Mouse (Mus musculus) liver, embryonic 11.5 days (tissue): ENCODE data around the gene Asb1. TPM values are rescaled to one million over a fixed set of nuclear protein-coding genes. Genes with fewer than 3 reads are reported as not detected.

Experiments
- ATAC-seq: fragments of 200-750 bp; cut with Nextera tagmentation; replicated peaks from 2 replicates; pipeline ENCODE4 v1.8.0; 2017; ENCODE audit warnings: moderate number of reproducible peaks, mild to moderate bottlenecking, moderate TSS enrichment, moderate library complexity; ENCODE audit not compliant: low FRiP score
- DNase-seq: peaks from one replicate; pipeline ENCODE4 v3.0.0-alpha.2; 2017; ENCODE audit warnings: low spot score
- H3K27ac ChIP-seq: fragments of 300-500 bp; sonication (generic); 2 replicates; pipeline ENCODE4 v1.5.1; 2014; ENCODE audit warnings: mild to moderate bottlenecking, low read depth, low read length, control low read depth
- H3K27me3 ChIP-seq: fragments of 300-500 bp; sonication (generic); replicated peaks from 2 replicates; pipeline ENCODE4 v1.6.1; 2014; ENCODE audit warnings: low read length, mixed read lengths; ENCODE audit not compliant: control insufficient read depth, insufficient read depth
- H3K36me3 ChIP-seq: fragments of 300-500 bp; sonication (generic); 2 replicates; pipeline ENCODE4 v1.6.1; 2014; ENCODE audit warnings: mild to moderate bottlenecking, low read length, moderate library complexity, mixed read lengths; ENCODE audit not compliant: control insufficient read depth, insufficient read depth
- H3K4me1 ChIP-seq: fragments of 300-500 bp; sonication (generic); replicated peaks from 2 replicates; pipeline ENCODE4 v1.6.1; 2014; ENCODE audit warnings: low read length, mixed read lengths; ENCODE audit not compliant: control insufficient read depth, insufficient read depth
- H3K4me2 ChIP-seq: fragments of 300-500 bp; sonication (generic); 2 replicates; pipeline ENCODE4 v1.6.1; 2014; ENCODE audit warnings: mild to moderate bottlenecking, control low read depth, moderate library complexity
- H3K4me3 ChIP-seq: fragments of 300-500 bp; sonication (generic); 2 replicates; pipeline ENCODE4 v1.5.1; 2014; ENCODE audit warnings: low read depth, low read length, control low read depth
- H3K9ac ChIP-seq: fragments of 300-500 bp; sonication (generic); 2 replicates; pipeline ENCODE4 v1.6.1; 2014; ENCODE audit warnings: low read depth, low read length, control low read depth
- H3K9me3 ChIP-seq: fragments of 300-500 bp; sonication (generic); 2 replicates; pipeline ENCODE4 v1.6.1; 2016; ENCODE audit warnings: low read length, inconsistent platforms, mixed read lengths; ENCODE audit not compliant: control insufficient read depth
- WGBS: fragments of 180-500 bp; shearing (Covaris S2); extraction: QIAGEN DNeasy Blood & Tissue Kit; methylation state at CpG from one replicate; pipeline ENCODE4 v1.1.7; 2014; 5-methylcytosine and 5-hydroxymethylcytosine counted together
- polyA plus RNA-seq: library from polyadenylated mRNA; unstranded; fragments of >200 nt; fragmentation: Nextera tagmentation; extraction: Ambion mirVana; gene quantifications from 2 replicates; pipeline ENCODE4 v1.2.1, GENCODE M21; 2014

Asb1 gene
- polyA plus RNA-seq, 1 experiment from 2014 or later: 13.4 TPM

DNA sequence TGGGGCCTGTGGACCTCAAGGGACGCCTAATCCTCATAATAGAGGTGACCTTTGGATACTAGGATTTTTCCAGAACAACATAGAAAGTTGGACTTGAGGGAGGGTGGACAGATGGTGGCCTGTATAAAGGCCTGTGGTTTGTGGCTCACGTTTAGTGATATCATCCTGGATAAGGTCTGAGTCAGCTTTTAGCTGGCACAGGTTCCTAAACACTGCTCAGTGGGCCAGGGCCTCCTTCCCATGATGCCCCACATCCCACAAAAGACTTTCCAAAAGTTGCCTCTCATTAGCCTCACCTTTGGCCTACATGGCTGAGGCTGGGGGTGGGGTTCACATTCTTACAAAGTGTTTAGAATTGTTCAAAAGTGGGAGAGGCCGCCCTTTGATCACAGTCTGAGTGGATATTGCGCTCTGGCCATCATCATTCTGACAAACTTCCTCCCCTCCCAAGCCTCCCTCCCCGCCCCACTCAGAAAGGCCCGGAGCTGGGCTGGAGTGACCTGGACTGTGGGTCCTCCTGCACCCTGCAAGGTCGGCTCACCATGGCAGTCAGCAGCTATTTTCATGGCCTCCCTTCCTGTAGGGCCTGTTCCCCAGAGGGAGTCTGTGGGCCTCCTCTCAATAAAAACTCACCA, 37.7 kb downstream of the Asb1 start:
- Histone ChIP-seq H3K4me2 (no peak overlapping the region), H3K27me3 (no peaks in the 10 kb centered on the region), H3K9me3 (no peaks in the 10 kb centered on the region), H3K9ac (no peak overlapping the region), H3K4me1 (peaks cover 11% of the 10 kb centered on the region), H3K27ac (no peak overlapping the region), H3K36me3 (no peaks in the 10 kb centered on the region), H3K4me3 (no peak overlapping the region)
- ATAC-seq: no peak
- 58% methylated on average over 7 of the region's 7 CpGs for WGBS
- no peak for DNase-seq

DNA sequence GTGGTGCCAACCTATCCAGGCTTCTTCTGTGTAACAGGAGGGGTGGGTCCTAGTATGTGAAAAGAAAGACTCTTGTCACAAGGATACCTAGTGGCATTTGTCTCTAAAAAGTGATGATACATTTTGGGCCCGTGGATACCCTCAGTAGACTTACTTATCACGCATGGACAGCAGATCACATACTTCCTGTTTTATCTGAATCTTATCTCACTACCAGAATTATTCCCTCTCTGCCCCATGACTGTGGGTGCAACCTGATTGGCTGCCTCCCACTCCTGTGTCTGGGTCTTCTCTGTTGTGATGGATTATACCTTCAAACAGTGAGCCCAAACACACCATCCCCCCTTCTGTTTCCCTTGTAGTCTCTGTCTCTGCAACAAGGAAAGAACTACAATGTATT, 40.2 kb downstream of the Asb1 start:
- Histone ChIP-seq H3K4me3 (no peak overlapping the region), H3K9me3 (no peaks in the 10 kb centered on the region), H3K9ac (no peak overlapping the region), H3K36me3 (no peaks in the 10 kb centered on the region), H3K4me2 (no peak overlapping the region), H3K27me3 (no peaks in the 10 kb centered on the region), H3K4me1 (peaks cover 11% of the 10 kb centered on the region), H3K27ac (no peak overlapping the region)
- 29% methylated on average over 2 of the region's 2 CpGs for WGBS
- no peak for DNase-seq
- ATAC-seq: no peak

DNA sequence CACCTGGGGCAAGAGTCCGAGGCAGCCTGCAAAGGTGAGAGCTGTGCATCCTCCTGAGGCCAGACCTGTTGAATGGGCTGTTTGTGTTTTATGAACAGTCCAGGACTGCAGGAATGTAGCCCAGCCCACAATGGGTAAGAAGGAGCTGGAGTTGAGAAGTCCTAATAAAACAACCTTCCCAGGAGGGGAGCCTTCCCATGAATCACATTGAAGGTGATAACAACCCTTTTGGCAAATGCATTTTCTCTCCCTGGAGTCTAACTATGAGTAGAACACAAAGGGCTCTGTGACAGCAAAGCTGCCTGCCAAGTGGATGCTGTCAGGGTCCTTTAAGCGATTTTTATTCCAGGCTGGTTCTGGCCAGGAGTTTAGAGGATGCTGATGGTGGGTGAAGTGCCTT, 40.9 kb downstream of the Asb1 start:
- Histone ChIP-seq H3K27ac (no peak overlapping the region), H3K4me2 (no peak overlapping the region), H3K27me3 (no peaks in the 10 kb centered on the region), H3K36me3 (no peaks in the 10 kb centered on the region), H3K9me3 (no peaks in the 10 kb centered on the region), H3K9ac (no peak overlapping the region), H3K4me1 (peaks cover 11% of the 10 kb centered on the region), H3K4me3 (no peak overlapping the region)
- WGBS: 80% methylated on average over 2 of the region's 2 CpGs
- ATAC-seq: no peak
- no peak for DNase-seq

DNA sequence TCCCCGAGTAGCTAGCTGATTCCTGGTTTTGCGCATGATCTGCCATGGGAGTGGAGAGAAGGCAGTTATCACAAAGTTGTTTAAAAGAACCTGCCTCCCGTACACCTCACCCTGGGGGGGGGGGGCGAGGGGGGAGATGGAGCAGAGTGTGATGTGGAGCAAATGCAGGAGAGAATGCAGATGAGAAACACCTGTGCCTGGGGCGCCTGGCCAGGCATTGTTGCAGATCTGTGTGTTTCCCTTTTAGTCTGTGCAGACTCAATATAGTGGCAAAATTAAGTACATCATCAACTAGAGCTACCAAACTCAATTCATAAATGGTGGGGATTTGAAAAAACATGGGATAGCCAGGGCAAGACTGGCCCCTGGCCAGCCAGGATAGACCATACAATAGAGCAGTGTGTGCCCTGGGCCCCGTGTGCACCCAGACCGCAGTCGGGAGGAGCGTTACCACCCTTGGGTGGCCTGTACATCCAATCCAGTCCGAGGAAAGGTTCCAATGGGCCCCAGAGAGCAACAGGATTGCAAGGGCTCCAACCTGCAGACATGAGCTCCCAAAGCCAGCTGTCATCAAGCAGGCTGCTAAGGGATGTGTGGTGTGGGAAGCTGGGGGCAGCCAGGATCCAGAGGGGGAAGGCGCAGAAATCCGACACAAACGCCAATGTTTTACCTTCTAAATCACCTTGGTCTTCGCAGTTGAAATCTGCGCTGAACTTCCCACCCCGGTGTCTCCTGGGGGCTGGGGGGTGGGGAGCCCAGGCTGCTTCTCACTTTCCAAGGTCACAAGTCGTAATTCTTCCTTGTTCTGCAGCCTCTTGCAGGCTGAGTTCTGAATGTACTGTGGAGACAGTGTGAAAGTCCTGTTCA, 44.9 kb downstream of the Asb1 start:
- peaks cover 5% of the 10 kb centered on the region for H3K4me1 ChIP-seq
- no peaks in the 10 kb centered on the region for H3K27me3 ChIP-seq
- no peak overlapping the region for H3K4me2 ChIP-seq
- DNase-seq (no peak), ATAC-seq (no peak)
- no peaks in the 10 kb centered on the region for H3K36me3 ChIP-seq
- WGBS: 74% methylated on average over 16 of the region's 17 CpGs
- no peak overlapping the region for H3K4me3 ChIP-seq
- H3K27ac ChIP-seq: no peak overlapping the region
- no peaks in the 10 kb centered on the region for H3K9me3 ChIP-seq
- no peak overlapping the region for H3K9ac ChIP-seq

DNA sequence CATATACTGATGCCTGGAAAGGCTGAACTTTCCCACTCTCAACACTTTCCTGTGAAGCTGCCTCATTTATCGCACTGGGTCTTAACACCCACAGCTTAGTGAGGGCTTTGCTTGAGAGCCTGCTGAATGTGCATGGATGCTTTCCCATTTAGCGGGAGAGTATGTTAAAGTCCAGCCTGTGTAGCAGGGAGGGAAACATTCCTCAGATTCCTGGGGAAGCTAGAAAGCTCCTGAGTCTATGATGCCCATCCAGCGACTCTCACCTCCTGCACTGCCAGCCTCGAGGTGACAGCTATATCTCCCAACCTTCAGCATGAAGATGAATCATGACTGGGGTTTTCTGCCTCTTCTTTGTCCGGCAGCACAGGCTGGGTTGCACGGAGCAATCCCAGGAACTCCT, 49.4 kb downstream of the Asb1 start:
- no peaks in the 10 kb centered on the region for H3K27me3 ChIP-seq
- H3K9me3 ChIP-seq: no peaks in the 10 kb centered on the region
- H3K4me3 ChIP-seq: no peak overlapping the region
- DNase-seq (no peak), ATAC-seq (no peak)
- 57% methylated on average over 6 of the region's 6 CpGs for WGBS
- H3K4me1 ChIP-seq: no peaks in the 10 kb centered on the region
- H3K36me3 ChIP-seq: no peaks in the 10 kb centered on the region
- no peak overlapping the region for H3K4me2 ChIP-seq
- no peak overlapping the region for H3K9ac ChIP-seq
- H3K27ac ChIP-seq: no peak overlapping the region

DNA sequence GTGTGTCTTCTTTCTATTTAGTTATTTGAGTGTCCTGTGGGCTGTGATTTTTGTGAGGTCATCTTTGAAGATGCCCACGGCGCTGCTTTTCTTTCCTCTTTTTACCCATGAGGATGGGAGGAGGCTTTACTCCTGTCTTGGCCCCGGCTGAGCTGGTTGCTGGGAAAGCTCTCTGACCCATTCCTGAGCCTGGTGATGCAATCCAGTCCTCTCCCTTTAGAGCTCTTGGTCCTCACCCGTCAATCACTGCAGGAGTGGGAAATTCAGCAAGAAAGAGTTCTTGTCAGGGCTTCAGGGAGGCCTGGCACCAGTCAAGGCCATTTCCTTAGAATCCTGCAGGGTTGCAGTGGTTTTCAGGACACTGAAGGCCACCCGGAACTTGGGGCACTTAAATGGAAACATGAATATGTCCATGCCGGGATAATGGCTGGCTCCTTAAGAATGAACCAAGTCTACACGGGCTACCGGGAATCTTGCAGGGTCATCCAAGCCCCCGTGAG, 55.2 kb downstream of the Asb1 start:
- 89% methylated on average over 9 of the region's 9 CpGs for WGBS

DNA sequence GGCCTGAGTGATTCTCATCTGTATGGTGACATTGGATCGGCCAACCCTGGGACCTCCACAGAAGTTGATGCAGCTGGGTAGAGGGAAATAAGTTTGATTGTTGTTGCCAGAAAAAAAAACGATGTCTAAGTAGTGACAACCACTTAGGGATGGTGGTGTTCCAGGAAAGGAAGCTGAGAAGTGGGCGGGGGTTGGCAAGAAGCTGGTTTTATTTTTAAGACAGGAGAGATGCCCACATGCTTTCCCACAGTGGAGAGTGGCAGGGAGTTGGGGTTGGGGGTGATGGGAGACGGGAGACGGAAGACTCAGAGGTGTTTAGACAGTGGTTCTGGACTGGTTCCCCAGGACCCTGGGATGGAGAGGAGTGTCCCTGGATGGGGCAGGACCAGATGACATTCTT, 57.3 kb downstream of the Asb1 start:
- Histone ChIP-seq H3K9me3 (no peaks in the 10 kb centered on the region), H3K36me3 (no peaks in the 10 kb centered on the region), H3K4me3 (no peak overlapping the region), H3K27me3 (no peaks in the 10 kb centered on the region), H3K4me2 (no peak overlapping the region), H3K27ac (no peak overlapping the region), H3K4me1 (no peaks in the 10 kb centered on the region), H3K9ac (no peak overlapping the region)
- WGBS: 78% methylated on average over 5 of the region's 5 CpGs
- no peak for ATAC-seq
- DNase-seq: no peak

More for the DNA sequence above, 55.2 kb downstream of the Asb1 start:
- Histone ChIP-seq H3K9ac (no peak overlapping the region), H3K27me3 (no peaks in the 10 kb centered on the region), H3K36me3 (no peaks in the 10 kb centered on the region), H3K4me2 (no peak overlapping the region), H3K4me3 (no peak overlapping the region), H3K9me3 (no peaks in the 10 kb centered on the region), H3K4me1 (no peaks in the 10 kb centered on the region), H3K27ac (no peak overlapping the region)
- no peak for DNase-seq
- no peak for ATAC-seq

DNA sequence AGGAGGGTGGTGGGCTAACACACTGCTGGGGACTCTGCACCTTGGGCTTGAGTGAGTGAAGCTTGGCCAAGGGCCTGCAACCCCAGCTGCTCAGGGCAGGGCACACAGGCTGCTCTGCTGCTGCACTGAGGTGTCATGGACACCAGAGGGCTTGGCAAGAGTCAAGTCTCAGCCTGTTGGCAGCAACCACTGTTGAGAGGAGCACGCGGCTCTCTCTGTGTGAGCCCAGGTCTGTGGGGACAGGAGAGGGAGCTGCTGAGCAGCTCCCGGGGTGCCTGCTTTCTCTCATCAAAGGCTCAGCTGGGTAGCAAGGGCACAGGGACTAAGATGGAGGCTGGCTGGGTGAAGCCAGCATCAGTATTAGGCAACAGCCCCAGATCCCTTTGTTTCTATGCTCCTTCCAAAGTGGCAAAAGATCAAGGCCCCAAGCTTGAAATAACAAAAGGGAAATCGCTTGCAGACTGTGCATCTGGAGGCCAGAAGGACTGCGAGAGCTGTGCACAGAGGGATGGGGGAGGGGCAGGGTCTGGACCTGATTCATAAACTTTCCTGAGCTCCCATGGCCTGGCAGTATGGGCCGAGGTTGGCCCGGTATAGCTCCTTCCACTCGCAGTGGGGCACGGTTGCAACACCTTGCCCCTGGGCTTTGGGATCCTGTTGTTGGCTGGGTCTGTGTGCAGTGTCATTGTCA, 60.5 kb downstream of the Asb1 start:
- ATAC-seq (no peak), DNase-seq (no peak)
- no peaks in the 10 kb centered on the region for H3K36me3 ChIP-seq
- H3K4me3 ChIP-seq: no peak overlapping the region
- H3K27ac ChIP-seq: no peak overlapping the region
- H3K9ac ChIP-seq: no peak overlapping the region
- no peak overlapping the region for H3K4me2 ChIP-seq
- no peaks in the 10 kb centered on the region for H3K4me1 ChIP-seq
- no peaks in the 10 kb centered on the region for H3K9me3 ChIP-seq
- whole genome bisulfite sequencing: 28% methylated on average over 9 of the region's 9 CpGs
- no peaks in the 10 kb centered on the region for H3K27me3 ChIP-seq
